Mouse (Mus musculus) Patski (cell line): Measurements from ENCODE around the gene Clcn3. TPM values are rescaled to one million over a fixed set of nuclear protein-coding genes. Genes with fewer than 3 reads are reported as not detected.
"Not testable (repeated sequence)": the region's sequence is repeated elsewhere in the genome, so short reads cannot be mapped to it uniquely, and the experiment has no call there.

Experiments used
- ATAC-seq: fragments of 100-300 bp; one replicate; pipeline ENCODE4 v1.8.0; 2021
- CTCF ChIA-PET: fragments of 350-600 bp; sonication (Branson Sonifier 250); formaldehyde crosslinking; loops from one replicate; lab custom pipeline; 2022; ENCODE audit warnings: inconsistent platforms; lab: Charles Lee
- POLR2A ChIA-PET: fragments of 350-600 bp; sonication (Branson Sonifier 250); formaldehyde crosslinking; loops from one replicate; lab custom pipeline; 2022; ENCODE audit warnings: antibody characterized with exemption, inconsistent platforms; lab: Charles Lee
- DNase-seq: peaks from one replicate; pipeline ENCODE4 v3.0.0-alpha.2; 2011; ENCODE audit warnings: low read depth, low spot score
- H3K27me3 ChIP-seq: fragments of 371-371 bp; one replicate; pipeline ENCODE4 v1.5.1; 2021
- CTCF ChIP-seq: fragments of 100-300 bp; IDR thresholded peaks from one replicate; pipeline ENCODE4 v1.5.1; 2021
- in situ Hi-C: fragments of 300-500 bp; cut with MboI; formaldehyde crosslinking; loops from 3 replicates; pipeline ENCODE4 v1.11.1; 2018; ENCODE audit warnings: low pct_unique_long_range_greater_than_20kb, mixed read lengths
- polyA plus RNA-seq: library from polyadenylated mRNA; unstranded; gene quantifications from one replicate; pipeline ENCODE4 v1.2.3, GENCODE M21; 2021

The Clcn3 gene
- 55.5 TPM for polyA plus RNA-seq

- no peak for TF ChIP-seq CTCF
- POLR2A ChIA-PET, result interaction anchor here (0.8 to 2.1 kb wide), 3 partner anchors 9 to 30 kb away, joined by 3 to 6 read pairs (median 4); partner anchors contain the start of gene Nek1
- CTCF ChIA-PET, result interaction anchor here (0.7 to 1.6 kb wide), 3 partner anchors 9 to 18 kb away, joined by 3 to 7 read pairs (median 5); partner anchors contain the start of gene Nek1
- peak; percentile 75 for DNase-seq
- H3K27me3 ChIP-seq, result no peaks in the 10 kb centered on the region
- ATAC-seq, result peak; percentile 99
- in situ Hi-C loops, result no loop called here
Measured at GRCm38 (mm10) chr8:60982701-60983687, at the start of gene Clcn3. Gene Clcn3 (minus strand): TSS chr8:60983300.

DNA sequence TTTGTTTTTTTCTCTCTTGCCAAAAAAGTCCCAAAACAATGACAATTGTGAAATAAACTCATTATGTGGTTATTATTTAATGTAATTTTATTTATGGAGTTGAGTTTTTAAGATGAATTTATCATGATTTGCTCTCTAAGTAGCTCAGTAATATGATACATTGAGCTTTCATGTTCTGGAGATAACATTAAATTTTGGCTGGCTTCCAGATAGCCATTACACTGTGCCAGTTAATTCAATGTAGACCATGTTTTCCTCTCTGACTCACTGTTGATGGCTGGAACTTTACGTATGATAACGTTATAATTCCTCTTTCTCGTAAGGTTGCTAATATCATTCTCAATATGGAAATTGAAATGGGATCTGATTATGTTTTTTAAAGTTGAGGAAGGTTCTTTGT, 13.4 kb upstream of the Clcn3 start:
- no peak for ATAC-seq
- no peak for TF ChIP-seq CTCF
- CTCF ChIA-PET, result interaction anchor here (1.1 to 1.8 kb wide), 4 partner anchors 10 to 18 kb away, joined by 3 to 4 read pairs (median 3); partner anchors contain the start of gene Clcn3
- POLR2A ChIA-PET, result no interaction called here
- H3K27me3 ChIP-seq, result no peaks in the 10 kb centered on the region
- in situ Hi-C loops, result no loop called here
- no peak for DNase-seq

- CTCF ChIA-PET, result no interaction called here
- no peaks in the 10 kb centered on the region for H3K27me3 ChIP-seq
- DNase-seq (no peak), ATAC-seq (no peak)
- TF ChIP-seq CTCF, result no peak
- in situ Hi-C loops, result no loop called here
- POLR2A ChIA-PET, result interaction anchor here (1.0 kb wide), 1 partner anchor 399 kb away, joined by 4 read pairs; no protein-coding TSS in a partner anchor
Measured at GRCm38 (mm10) chr8:60993639-60993986, 10.5 kb upstream of the Clcn3 start.

- TF ChIP-seq CTCF, result no peak
- CTCF ChIA-PET, result interaction anchor here (1.4 kb wide), 1 partner anchor 9 kb away, joined by 7 read pairs; no protein-coding TSS in a partner anchor
Measured at GRCm38 (mm10) chr8:60992910-60993638, 10.0 kb upstream of the Clcn3 start, which contains the start of gene Nek1. Gene Nek1 (plus strand): TSS chr8:60993195.

GRCm38 (mm10) chr8:60992561-60992909, 9.4 kb upstream of the Clcn3 start:
- in situ Hi-C loops, result no loop called here
- CTCF ChIA-PET, result interaction anchor here (1.4 kb wide), 1 partner anchor 9 kb away, joined by 7 read pairs; no protein-coding TSS in a partner anchor
- ATAC-seq (peak; percentile 85), DNase-seq (no peak)
- POLR2A ChIA-PET, result interaction anchor here (1.0 kb wide), 2 partner anchors 9 to 398 kb away, joined by 4 to 6 read pairs; partner anchors contain the start of gene Clcn3
- no peaks in the 10 kb centered on the region for H3K27me3 ChIP-seq
- TF ChIP-seq CTCF, result no peak

More at GRCm38 (mm10) chr8:60992910-60993638, 10.0 kb upstream of the Clcn3 start, which contains the start of gene Nek1:
- POLR2A ChIA-PET, result interaction anchor here (1.0 kb wide), 2 partner anchors 9 to 399 kb away, joined by 4 to 6 read pairs; partner anchors contain the start of gene Clcn3
- H3K27me3 ChIP-seq, result no peaks in the 10 kb centered on the region
- peak; percentile 85 for ATAC-seq
- peak; percentile 73 for DNase-seq
- in situ Hi-C loops, result no loop called here

- H3K27me3 ChIP-seq, DNase-seq, ATAC-seq, in situ Hi-C loops: not testable (repeated sequence)
- ChIA-PET CTCF (interaction anchor here (0.8 to 1.6 kb wide), 4 partner anchors 8 to 532 kb away, joined by 3 to 7 read pairs (median 3); partner anchors contain the start of gene Nek1), POLR2A (interaction anchor here (0.8 to 2.1 kb wide), 3 partner anchors 7 to 31 kb away, joined by 3 to 6 read pairs (median 4); partner anchors contain the start of gene Nek1)
Measured at GRCm38 (mm10) chr8:60984260-60985010, 1.3 kb upstream of the Clcn3 start.

GRCm38 (mm10) chr8:60983688-60984079, 584 bp upstream of the Clcn3 start:
- DNase-seq (no peak), ATAC-seq (peak; percentile 52)
- TF ChIP-seq CTCF, result no peak
- no peaks in the 10 kb centered on the region for H3K27me3 ChIP-seq
- ChIA-PET POLR2A (interaction anchor here (0.8 to 2.1 kb wide), 3 partner anchors 8 to 30 kb away, joined by 3 to 6 read pairs (median 4); partner anchors contain the start of gene Nek1), CTCF (interaction anchor here (0.7 to 1.6 kb wide), 5 partner anchors 9 to 363 kb away, joined by 3 to 7 read pairs (median 3); partner anchors contain the start of gene Nek1)
- in situ Hi-C loops, result no loop called here

DNA sequence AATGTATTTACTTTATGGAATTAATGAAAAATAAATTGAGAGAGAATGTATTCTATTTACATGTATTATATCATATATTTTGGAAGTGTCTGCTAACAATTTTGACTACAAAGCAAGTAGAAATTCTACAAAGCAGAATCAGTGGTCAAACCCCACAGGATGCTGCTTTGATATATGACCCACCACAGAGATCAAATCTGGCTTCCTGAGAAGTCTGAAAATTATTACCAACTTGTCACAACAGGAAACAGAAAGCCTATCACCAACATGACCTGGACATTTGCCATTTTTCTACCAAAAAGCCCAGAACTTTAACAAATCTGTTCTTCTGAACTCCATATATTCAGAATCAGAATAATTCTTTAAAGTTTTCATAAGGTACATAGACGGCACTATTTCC, 1.7 kb downstream of the Clcn3 start:
- in situ Hi-C loops, result no loop called here
- POLR2A ChIA-PET, result no interaction called here

DNA sequence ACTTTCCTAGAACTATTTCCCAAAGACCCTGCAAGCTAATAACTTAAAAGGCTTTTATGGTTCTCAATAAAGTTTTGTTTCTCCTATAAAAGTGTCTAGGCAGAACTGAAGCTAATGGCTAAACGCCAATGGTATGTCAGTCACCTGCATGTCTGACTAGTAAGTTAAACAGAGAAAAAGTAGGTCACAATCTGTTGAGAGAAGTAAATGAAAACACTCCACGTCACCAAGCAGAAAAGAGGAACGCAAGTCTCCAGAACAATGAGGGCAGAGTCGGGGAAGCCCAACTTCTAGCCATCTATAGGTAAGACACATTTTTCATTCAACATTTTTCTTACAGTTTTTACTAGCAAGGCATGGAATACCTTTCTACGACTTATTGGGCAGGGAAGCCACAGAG, 4.6 kb downstream of the Clcn3 start:
- no peaks in the 10 kb centered on the region for H3K27me3 ChIP-seq
- ChIA-PET POLR2A (no interaction called here), CTCF (interaction anchor here (1.0 to 1.3 kb wide), 2 partner anchors 14 to 24 kb away, joined by 3 read pairs; no protein-coding TSS in a partner anchor)
- ATAC-seq (no peak), DNase-seq (no peak)
- in situ Hi-C loops, result no loop called here
- TF ChIP-seq CTCF, result no peak

More for the DNA sequence above, 1.7 kb downstream of the Clcn3 start:
- no peak for DNase-seq
- ATAC-seq, result no peak
- CTCF ChIA-PET, result no interaction called here
- H3K27me3 ChIP-seq, result no peaks in the 10 kb centered on the region
- no peak for TF ChIP-seq CTCF
